Mouse (Mus musculus) myocyte (in vitro differentiated cells): ENCODE measurements around the gene Scfd2. TPM values are rescaled to one million over a fixed set of nuclear protein-coding genes. Genes with fewer than 3 reads are reported as not detected.

Experiments used
- H3K27me3 ChIP-seq: one replicate; pipeline ENCODE4 v1.6.1; 2011; ENCODE audit not compliant: control insufficient read depth, insufficient read depth, insufficient read length
- H3K36me3 ChIP-seq: one replicate; pipeline ENCODE4 v1.6.1; 2011; ENCODE audit not compliant: control insufficient read depth, insufficient read depth
- H3K4me2 ChIP-seq: one replicate; pipeline ENCODE4 v1.6.1; 2011; ENCODE audit warnings: low read depth, control low read depth
- H3K4me3 ChIP-seq: one replicate; pipeline ENCODE4 v1.5.1; 2011; ENCODE audit warnings: mild to moderate bottlenecking, control low read depth, moderate library complexity
- H3K79me2 ChIP-seq: one replicate; pipeline ENCODE4 v1.6.1; 2011; ENCODE audit not compliant: control insufficient read depth, insufficient read depth
- H3ac ChIP-seq: one replicate; pipeline ENCODE4 v1.6.1; 2011; ENCODE audit not compliant: control insufficient read depth, insufficient read length
- CEBPB ChIP-seq: IDR thresholded peaks from 2 replicates; pipeline ENCODE4 v1.6.1; 2011; ENCODE audit warnings: mild to moderate bottlenecking, moderate library complexity; ENCODE audit not compliant: poor library complexity, insufficient read depth, severe bottlenecking
- E2F4 ChIP-seq: IDR thresholded peaks from one replicate; pipeline ENCODE4 v1.6.1; 2011; ENCODE audit warnings: mild to moderate bottlenecking, control low read depth, moderate library complexity; ENCODE audit not compliant: insufficient read depth
- MAX ChIP-seq: IDR thresholded peaks from one replicate; pipeline ENCODE4 v1.6.1; 2011; ENCODE audit warnings: low read depth, mild to moderate bottlenecking, control low read depth
- MYOD1 ChIP-seq, 3 experiments: IDR thresholded peaks; one replicate each; pipeline ENCODE4 v1.6.1; 2011; ENCODE audit warnings: control low read depth in 2 of 3, low read depth in 2 of 3, mild to moderate bottlenecking in 2 of 3, moderate library complexity in 1 of 3; ENCODE audit not compliant: insufficient read length in 2 of 3, control insufficient read depth in 1 of 3
- MYOG ChIP-seq, 3 experiments: IDR thresholded peaks; one replicate each; pipeline ENCODE4 v1.6.1; 2011; ENCODE audit warnings: control low read depth in 2 of 3, low read depth in 2 of 3, mild to moderate bottlenecking in 2 of 3; ENCODE audit not compliant: insufficient read length in 2 of 3, control insufficient read depth in 1 of 3, insufficient read depth in 1 of 3
- POLR2A ChIP-seq: IDR thresholded peaks from one replicate; pipeline ENCODE4 v1.6.1; 2011; ENCODE audit warnings: low read depth, mild to moderate bottlenecking, control low read depth, moderate library complexity; ENCODE audit not compliant: insufficient read length
- POLR2AphosphoS2 ChIP-seq: IDR thresholded peaks from one replicate; pipeline ENCODE4 v1.6.1; 2011; ENCODE audit warnings: low read depth, control low read depth; ENCODE audit not compliant: insufficient read length
- REST ChIP-seq: IDR thresholded peaks from one replicate; pipeline ENCODE4 v1.6.1; 2011; ENCODE audit warnings: mild to moderate bottlenecking, control low read depth, moderate library complexity; ENCODE audit not compliant: insufficient read depth, insufficient read length
- SRF ChIP-seq: IDR thresholded peaks from one replicate; pipeline ENCODE4 v1.6.1; 2011; ENCODE audit warnings: low read depth; ENCODE audit not compliant: control insufficient read depth, insufficient read length
- TCF12 ChIP-seq: IDR thresholded peaks from one replicate; pipeline ENCODE4 v1.6.1; 2011; ENCODE audit warnings: mild to moderate bottlenecking, control low read depth; ENCODE audit not compliant: poor library complexity, insufficient read depth, severe bottlenecking
- TCF3 ChIP-seq: IDR thresholded peaks from one replicate; pipeline ENCODE4 v1.6.1; 2011; ENCODE audit warnings: low read depth, control low read depth; ENCODE audit not compliant: insufficient read length
- USF1 ChIP-seq: IDR thresholded peaks from one replicate; pipeline ENCODE4 v1.6.1; 2011; ENCODE audit warnings: low read depth, mild to moderate bottlenecking, control low read depth, moderate library complexity
- polyA plus RNA-seq: library from polyadenylated mRNA; unstranded; fragments of >200 nt; fragmentation: generic; extraction: Trizol; gene quantifications from one replicate; pipeline ENCODE4 v1.2.1, GENCODE M21; 2012; ENCODE audit warnings: missing spikeins

Scfd2 gene
- polyA plus RNA-seq, 1 experiment = 7.8 TPM

GRCm38 (mm10) chr5:74264541-74264940 is 267.0 kb downstream of the Scfd2 start:
- Histone ChIP-seq H3K36me3 (no peaks in the 10 kb centered on the region), H3K4me2 (no peak overlapping the region), H3K27me3 (no peaks in the 10 kb centered on the region), H3K4me3 (no peak overlapping the region), H3ac (no peak overlapping the region), H3K79me2 (no peaks in the 10 kb centered on the region)
- TF ChIP-seq E2F4 (no peak), POLR2A (no peak), SRF (no peak), TCF3 (no peak)

GRCm38 (mm10) chr5:74261016-74261415 is 270.5 kb downstream of the Scfd2 start:
- TF ChIP-seq MYOG (IDR thresholded peaks at IDR 0.05; ENCODE audit: control insufficient read depth in 1 of 3, insufficient read depth in 1 of 3, insufficient read length in 2 of 3, low read depth in 2 of 3) (peak; percentile 30 to 93 (median 72)), POLR2A (no peak), MYOD1 (IDR thresholded peaks at IDR 0.05; ENCODE audit: control insufficient read depth in 1 of 3, insufficient read length in 2 of 3, low read depth in 2 of 3) (peak; percentile 72 to 89 (median 85)), REST (no peak), TCF3 (peak; percentile 10), TCF12 (peak; percentile 89), CEBPB (no peak)
- Histone ChIP-seq H3K27me3 (no peaks in the 10 kb centered on the region), H3K4me2 (no peak overlapping the region), H3K79me2 (no peaks in the 10 kb centered on the region), H3K4me3 (no peak overlapping the region), H3ac (no peak overlapping the region), H3K36me3 (no peaks in the 10 kb centered on the region)

GRCm38 (mm10) chr5:74260378-74260809 is 271.2 kb downstream of the Scfd2 start:
- H3K4me2 ChIP-seq = no peak overlapping the region
- no peaks in the 10 kb centered on the region for H3K36me3 ChIP-seq
- TF ChIP-seq USF1 (peak; percentile 11), MAX (no peak)
- H3K79me2 ChIP-seq = no peaks in the 10 kb centered on the region
- H3ac ChIP-seq = no peak overlapping the region
- H3K4me3 ChIP-seq = no peak overlapping the region
- no peaks in the 10 kb centered on the region for H3K27me3 ChIP-seq

- Histone ChIP-seq H3K36me3 (no peaks in the 10 kb centered on the region), H3K4me2 (no peak overlapping the region), H3ac (no peak overlapping the region), H3K27me3 (no peaks in the 10 kb centered on the region), H3K79me2 (no peaks in the 10 kb centered on the region), H3K4me3 (no peak overlapping the region)
- no peak for TF ChIP-seq SRF
- no peak for TF ChIP-seq E2F4
- no peak for TF ChIP-seq TCF3
- no peak for TF ChIP-seq USF1
- TF ChIP-seq CEBPB = no peak
- TF ChIP-seq POLR2A = no peak
- no peak for TF ChIP-seq MAX
- no peak for TF ChIP-seq POLR2AphosphoS2
- no peak for TF ChIP-seq MYOG (IDR thresholded peaks at IDR 0.05; ENCODE audit: control insufficient read depth in 1 of 3, insufficient read depth in 1 of 3, insufficient read length in 2 of 3, low read depth in 2 of 3)
- no peak for TF ChIP-seq REST
- TF ChIP-seq TCF12 = no peak
- no peak for TF ChIP-seq MYOD1 (IDR thresholded peaks at IDR 0.05; ENCODE audit: control insufficient read depth in 1 of 3, insufficient read length in 2 of 3, low read depth in 2 of 3)
Observed at GRCm38 (mm10) chr5:74256705-74257104, 274.9 kb downstream of the Scfd2 start.

GRCm38 (mm10) chr5:74254996-74255395 is 276.6 kb downstream of the Scfd2 start:
- Histone ChIP-seq H3K27me3 (no peaks in the 10 kb centered on the region), H3K4me3 (no peak overlapping the region), H3K4me2 (no peak overlapping the region), H3K36me3 (no peaks in the 10 kb centered on the region), H3K79me2 (no peaks in the 10 kb centered on the region), H3ac (no peak overlapping the region)
- TF ChIP-seq REST = no peak
- TF ChIP-seq MYOD1 (IDR thresholded peaks at IDR 0.05; ENCODE audit: control insufficient read depth in 1 of 3, insufficient read length in 2 of 3, low read depth in 2 of 3) = no peak
- TF ChIP-seq SRF = no peak
- no peak for TF ChIP-seq E2F4

GRCm38 (mm10) chr5:74253724-74254328 is 277.7 kb downstream of the Scfd2 start:
- H3K79me2 ChIP-seq = no peaks in the 10 kb centered on the region
- TF ChIP-seq MYOD1 (IDR thresholded peaks at IDR 0.05; ENCODE audit: control insufficient read depth in 1 of 3, insufficient read length in 2 of 3, low read depth in 2 of 3) (peak in 1 of 3 experiments; percentile 8), SRF (no peak)
- H3K4me2 ChIP-seq = no peak overlapping the region
- no peaks in the 10 kb centered on the region for H3K27me3 ChIP-seq
- no peak overlapping the region for H3K4me3 ChIP-seq
- H3K36me3 ChIP-seq = no peaks in the 10 kb centered on the region
- no peak overlapping the region for H3ac ChIP-seq
